10 mouse cellular contexts compared by ENCODE assay signal in genomic region chr8:4247951-4248540, GRCm38 (mm10). TPM values are rescaled to one million over a fixed set of nuclear protein-coding genes. Genes with fewer than 3 reads are reported as not detected.
A peak's percentile ranks its signal among the peaks of the same experiment; 100 is the strongest.
DNase-seq lines count a peak whose midpoint lies in the region; ATAC-seq and TF ChIP-seq lines count a peak whose summit lies in the region.
"Had no signal": no experiment of that assay in that cellular context is flagged by ENCODE, and none has a peak within 500 bp of the region (broad histone marks: within the 10 kb centered on the region; RNA-seq: fewer than 3 reads in every experiment).

Gene Tgfbr3l, plus strand, starts transcription at chr8:4248214.

- in situ Hi-C loops in CH12.LX (cut with MboI; ENCODE audit: low pct_ligation_motif_present, low pct_unique_long_range_greater_than_20kb, low sequenced_read_pairs): no loop called here

- no peak for TF ChIP-seq CTCF in CH12.LX (conservative IDR thresholded peaks at IDR 0.05 in 1 of 2, IDR thresholded peaks at IDR 0.05 in 1 of 2; ENCODE audit: low read depth in 2 of 2, low read length in 2 of 2)

- no peak within 1 kb of the TSS for H3K4me2 ChIP-seq in forebrain, embryonic 16.5 days (ENCODE audit: low read length)
- H3K4me2 ChIP-seq in kidney, embryonic 16.5 days (replicated peaks; ENCODE audit: low read depth, low read length): 0 out of 2 replicates have a peak within 1 kb of the TSS, but pooled peaks have one; percentile 8
- H3K4me2 ChIP-seq in CH12.LX (ENCODE audit: insufficient read depth, low read depth, poor library complexity, severe bottlenecking): no peak within 1 kb of the TSS
- peak within 1 kb of the TSS; percentile 11; the same call in 1 of the 2 replicates for H3K4me2 ChIP-seq in embryonic facial prominence, embryonic 12.5 days (replicated peaks)
- H3K4me2 ChIP-seq: liver, embryonic 13.5 days had no signal

- peaks cover 30% of the 10 kb centered on the region for H3K27me3 ChIP-seq in forebrain, embryonic 10.5 days (ENCODE audit: poor library complexity, severe bottlenecking)
- no peaks in the 10 kb centered on the region for H3K27me3 ChIP-seq in forebrain, embryonic 16.5 days (replicated peaks; ENCODE audit: control insufficient read depth, insufficient read depth, low read length)
- no peaks in the 10 kb centered on the region for H3K27me3 ChIP-seq in kidney, embryonic 16.5 days (ENCODE audit: insufficient read depth, low read length)
- H3K27me3 ChIP-seq in CH12.LX (replicated peaks): no peaks in the 10 kb centered on the region
- H3K27me3 ChIP-seq in embryonic facial prominence, embryonic 12.5 days: no peaks in the 10 kb centered on the region
- H3K27me3 ChIP-seq: liver, embryonic 13.5 days had no signal

- no peak for TF ChIP-seq EP300 in CH12.LX (IDR thresholded peaks at IDR 0.05; ENCODE audit: low read length)

- TF ChIP-seq RAD21 in CH12.LX (IDR thresholded peaks at IDR 0.05; ENCODE audit: low read depth, low read length): no peak

- dilution Hi-C loops in CH12.LX (cut with MboI; ENCODE audit: extremely low pct_ligation_motif_present, extremely low pct_unique_long_range_greater_than_20kb, low sequenced_read_pairs): no loop called here

- 82% methylated on average over 15 of the region's 15 CpGs for WGBS in forebrain, embryonic 10.5 days
- WGBS in forebrain, embryonic 16.5 days: 76% methylated on average over 15 of the region's 15 CpGs
- WGBS in kidney, embryonic 16.5 days: 73% methylated on average over 15 of the region's 15 CpGs
- 81% methylated on average over 15 of the region's 15 CpGs for WGBS in embryonic facial prominence, embryonic 12.5 days

- no peak for DNase-seq in forebrain, embryonic 10.5 days (ENCODE audit: extremely low spot score, low spot score)
- no peak for DNase-seq in kidney, adult 11 months
- DNase-seq in CH12.LX (ENCODE audit: extremely low read depth): no peak
- no peak for DNase-seq in spleen, adult 18-20 months
- no peak for DNase-seq in urinary bladder, postnatal 25 days (ENCODE audit: low spot score)
- DNase-seq: liver, embryonic 13.5 days; thymus, postnatal 14 days had no signal

- peaks cover 61% of the 10 kb centered on the region for H3K36me3 ChIP-seq in forebrain, embryonic 10.5 days (replicated peaks)
- H3K36me3 ChIP-seq in forebrain, embryonic 16.5 days (ENCODE audit: control insufficient read depth, insufficient read depth): peaks cover 42% of the 10 kb centered on the region
- H3K36me3 ChIP-seq in kidney, embryonic 16.5 days (ENCODE audit: insufficient read depth, low read length): peaks cover 50% of the 10 kb centered on the region
- peaks cover 64 to 82% of the 10 kb centered on the region in 2 experiments for H3K36me3 ChIP-seq in CH12.LX (replicated peaks in 1 of 2; ENCODE audit: control insufficient read depth in 1 of 2, insufficient read depth in 1 of 2, low read length in 1 of 2)
- H3K36me3 ChIP-seq in embryonic facial prominence, embryonic 12.5 days: peaks cover 66% of the 10 kb centered on the region

- H3K9ac ChIP-seq in forebrain, embryonic 16.5 days (replicated peaks; ENCODE audit: low read depth, low read length): no peak within 1 kb of the TSS
- H3K9ac ChIP-seq in kidney, embryonic 16.5 days (replicated peaks; ENCODE audit: low read length): no peak within 1 kb of the TSS; the same call in 1 of the 2 replicates
- no peak within 1 kb of the TSS for H3K9ac ChIP-seq in CH12.LX (ENCODE audit: insufficient read depth, low read depth)
- H3K9ac ChIP-seq in embryonic facial prominence, embryonic 12.5 days: peak within 1 kb of the TSS; percentile 24
- H3K9ac ChIP-seq: liver, embryonic 13.5 days had no signal

- no peak for TF ChIP-seq POLR2A in CH12.LX (IDR thresholded peaks at IDR 0.05; ENCODE audit: low read depth, low read length)

- no peaks in the 10 kb centered on the region for H3K79me2 ChIP-seq in CH12.LX (replicated peaks; ENCODE audit: control insufficient read depth, extremely low read depth, insufficient read depth, poor library complexity, severe bottlenecking)

- peak within 1 kb of the TSS; percentile 60; the same call in 1 of the 2 replicates for H3K27ac ChIP-seq in forebrain, embryonic 10.5 days
- H3K27ac ChIP-seq in forebrain, embryonic 16.5 days (ENCODE audit: low read length): no peak within 1 kb of the TSS
- H3K27ac ChIP-seq in kidney, embryonic 16.5 days (ENCODE audit: low read length): peak within 1 kb of the TSS; percentile 3; the same call in 1 of the 2 replicates
- H3K27ac ChIP-seq in CH12.LX (ENCODE audit: insufficient read depth, low read depth): 0 out of 2 replicates have a peak within 1 kb of the TSS, but pooled peaks have one; percentile 22
- H3K27ac ChIP-seq in embryonic facial prominence, embryonic 12.5 days: no peak within 1 kb of the TSS
- H3K27ac ChIP-seq: liver, embryonic 13.5 days had no signal

- H3K4me1 ChIP-seq in forebrain, embryonic 10.5 days: peaks cover 35% of the 10 kb centered on the region
- H3K4me1 ChIP-seq in forebrain, embryonic 16.5 days (replicated peaks; ENCODE audit: control insufficient read depth, insufficient read depth, low read length): peaks cover 4% of the 10 kb centered on the region
- H3K4me1 ChIP-seq in kidney, embryonic 16.5 days (ENCODE audit: insufficient read depth, low read length): peaks cover 18% of the 10 kb centered on the region
- peaks cover 6% of the 10 kb centered on the region in 2 experiments; a peak in 3 of 4 replicates for H3K4me1 ChIP-seq in CH12.LX (ENCODE audit: control insufficient read depth in 1 of 2, insufficient read depth in 2 of 2)
- peaks cover 22% of the 10 kb centered on the region for H3K4me1 ChIP-seq in embryonic facial prominence, embryonic 12.5 days

- peak within 1 kb of the TSS; percentile 6; the same call in 1 of the 2 replicates for H3K4me3 ChIP-seq in forebrain, embryonic 10.5 days
- H3K4me3 ChIP-seq in forebrain, embryonic 16.5 days (replicated peaks; ENCODE audit: low read length): no peak within 1 kb of the TSS
- H3K4me3 ChIP-seq in kidney, embryonic 16.5 days (ENCODE audit: low read length): no peak within 1 kb of the TSS
- no peak within 1 kb of the TSS for H3K4me3 ChIP-seq in CH12.LX (replicated peaks in 1 of 3; ENCODE audit: low read depth in 2 of 3, low read length in 2 of 3, poor library complexity in 1 of 3)
- H3K4me3 ChIP-seq in embryonic facial prominence, embryonic 12.5 days: no peak within 1 kb of the TSS
- H3K4me3 ChIP-seq: liver, embryonic 13.5 days had no signal

- no peak for ATAC-seq in forebrain, embryonic 16.5 days
- ATAC-seq in kidney, embryonic 16.5 days (ENCODE audit: low FRiP score, low TSS enrichment): no peak
- ATAC-seq in embryonic facial prominence, embryonic 12.5 days (ENCODE audit: insufficient number of reproducible peaks, insufficient read depth, low FRiP score, low TSS enrichment): no peak

- 0 out of 2 replicates have a peak, but pooled peaks cover 2% of the 10 kb centered on the region for H3K9me3 ChIP-seq in forebrain, embryonic 10.5 days
- H3K9me3 ChIP-seq in forebrain, embryonic 16.5 days (ENCODE audit: control insufficient read depth, low read length): no peaks in the 10 kb centered on the region
- no peaks in the 10 kb centered on the region for H3K9me3 ChIP-seq in kidney, embryonic 16.5 days (ENCODE audit: low read length)
- H3K9me3 ChIP-seq in CH12.LX (replicated peaks; ENCODE audit: low read length): no peaks in the 10 kb centered on the region
- no peaks in the 10 kb centered on the region for H3K9me3 ChIP-seq in embryonic facial prominence, embryonic 12.5 days
- H3K9me3 ChIP-seq: liver, embryonic 13.5 days had no signal

TF ChIP-seq in CH12.LX, 34 proteins besides CTCF, POLR2A, EP300 and RAD21:
- no peak for TF ChIP-seq UBTF (IDR thresholded peaks at IDR 0.05; ENCODE audit: low read depth, low read length)
- TF ChIP-seq MAFK (IDR thresholded peaks at IDR 0.05; ENCODE audit: insufficient replicate concordance, low read length): no peak
- TF ChIP-seq PAX5 (IDR thresholded peaks at IDR 0.05; ENCODE audit: low read length): no peak
TF ChIP-seq in CH12.LX: peak in this region for 0.

RNA-seq across cellular contexts. Expression of gene Tgfbr3l, which starts in this region (rescaled TPM):
- 2.5 and 4.1 TPM in 2 replicates for polyA plus RNA-seq in forebrain, embryonic 10.5 days (2016; fragmentation: Nextera tagmentation; extraction: Ambion mirVana)
- polyA plus RNA-seq in forebrain, embryonic 16.5 days (2015; fragmentation: Nextera tagmentation; extraction: Ambion mirVana): 2.6 and 3.3 TPM in 2 replicates
- 4.2 and 4.8 TPM in 2 replicates for polyA plus RNA-seq in kidney, embryonic 16.5 days (2015; fragmentation: Nextera tagmentation; extraction: Ambion mirVana)
- 3.5 and 4.5 TPM in 2 replicates for total RNA-seq in CH12.LX (2012; rRNA removed)
- 1.7 and 2.0 TPM in 2 replicates for total RNA-seq in CH12.LX (2014; rRNA removed)
- polyA plus RNA-seq in CH12.LX (2012; ENCODE audit: insufficient read length, low read depth): 13.3 and 16.9 TPM in 2 replicates
- 5.8 and 6.5 TPM in 2 replicates for polyA plus RNA-seq in embryonic facial prominence, embryonic 12.5 days (2016; fragmentation: Nextera tagmentation; extraction: Ambion mirVana)

Comparison
In these comparisons a context has a peak if more than half of its experiments do, and no peak if none do; other contexts are left out.
1. H3K27ac ChIP-seq: peak in forebrain, embryonic 10.5 days (single experiment), kidney, embryonic 16.5 days (single experiment) and CH12.LX (single experiment); none in forebrain, embryonic 16.5 days (single experiment) and embryonic facial prominence, embryonic 12.5 days (single experiment).
2. H3K4me2 ChIP-seq: peak in kidney, embryonic 16.5 days (single experiment) and embryonic facial prominence, embryonic 12.5 days (single experiment); none in forebrain, embryonic 16.5 days (single experiment) and CH12.LX (single experiment).